Mouse (Mus musculus): ENCODE measurements around the gene Stxbp1. TPM values are rescaled to one million over a fixed set of nuclear protein-coding genes. Genes with fewer than 3 reads are reported as not detected.

The Stxbp1 gene
- polyA plus RNA-seq, 1 experiment from 2014 or later, result 22.3 TPM

DNA sequence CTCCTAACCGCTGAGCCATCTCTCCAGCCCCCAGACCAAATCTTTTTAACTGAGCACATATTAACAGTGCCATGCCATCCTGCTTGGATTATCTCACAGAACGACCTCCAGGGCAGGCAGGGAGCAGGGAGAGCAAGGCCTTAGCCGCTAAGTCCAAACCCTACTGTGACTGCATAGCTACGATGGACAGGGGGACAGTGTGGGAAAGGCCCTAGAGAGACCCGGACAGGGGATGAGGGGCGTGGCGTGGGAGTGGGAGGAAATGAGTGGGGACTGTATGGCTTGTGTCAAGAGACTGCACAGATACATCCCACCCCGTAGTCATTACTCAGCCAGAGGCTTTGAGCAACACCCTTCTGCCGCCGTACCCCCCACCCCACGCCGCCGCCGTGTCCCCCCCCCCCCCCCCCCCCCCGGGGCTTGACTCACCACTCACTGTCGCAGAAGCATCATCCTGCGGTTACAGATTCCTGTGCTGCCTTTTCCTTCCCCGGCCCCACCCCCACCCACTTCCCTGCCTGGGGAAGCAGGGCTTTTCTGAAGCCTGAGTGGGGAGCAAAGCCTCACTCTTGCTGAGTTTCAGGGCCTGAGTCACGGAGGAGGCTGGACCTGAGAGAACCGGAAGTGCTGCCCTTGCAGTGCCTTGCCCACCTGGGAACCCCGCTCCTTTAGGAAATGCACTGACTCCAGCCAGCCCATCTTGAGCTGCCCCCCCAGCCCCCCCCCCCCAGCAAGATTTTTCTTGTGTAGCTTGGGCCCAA lies 35.4 kb upstream of the Stxbp1 start:
- peaks cover 89% of the 10 kb centered on the region for H3K4me1 ChIP-seq
- ATAC-seq (ENCODE audit: insufficient number of reproducible peaks, low FRiP score, low TSS enrichment, low read depth), result peak; percentile 55
- peak overlapping the region; percentile 32 for H3K4me2 ChIP-seq (replicated peaks)
- no peaks in the 10 kb centered on the region for H3K27me3 ChIP-seq
- 23% methylated on average over 12 of the region's 21 CpGs for WGBS
- 0 out of 2 replicates have a peak, but pooled peaks cover 3% of the 10 kb centered on the region for H3K36me3 ChIP-seq
- peak overlapping the region; percentile 85 for H3K27ac ChIP-seq (replicated peaks)
- no peaks in the 10 kb centered on the region for H3K9me3 ChIP-seq (replicated peaks)
- H3K9ac ChIP-seq, result no peak overlapping the region
- no peak overlapping the region for H3K4me3 ChIP-seq (replicated peaks)

- Histone ChIP-seq H3K27ac (replicated peaks) (peak overlapping the region; percentile 85), H3K9ac (no peak overlapping the region), H3K36me3 (no peaks in the 10 kb centered on the region), H3K27me3 (no peaks in the 10 kb centered on the region), H3K4me2 (replicated peaks) (0 out of 2 replicates have a peak overlapping the region, but pooled peaks have one; percentile 5), H3K4me3 (replicated peaks) (no peak overlapping the region), H3K4me1 (peaks cover 88% of the 10 kb centered on the region), H3K9me3 (replicated peaks) (no peaks in the 10 kb centered on the region)
- no peak for ATAC-seq (ENCODE audit: insufficient number of reproducible peaks, low FRiP score, low TSS enrichment, low read depth)
- WGBS, result 28% methylated on average over 3 of the region's 3 CpGs
Observed at GRCm38 (mm10) chr2:32881723-32882122, 34.7 kb upstream of the Stxbp1 start.

DNA sequence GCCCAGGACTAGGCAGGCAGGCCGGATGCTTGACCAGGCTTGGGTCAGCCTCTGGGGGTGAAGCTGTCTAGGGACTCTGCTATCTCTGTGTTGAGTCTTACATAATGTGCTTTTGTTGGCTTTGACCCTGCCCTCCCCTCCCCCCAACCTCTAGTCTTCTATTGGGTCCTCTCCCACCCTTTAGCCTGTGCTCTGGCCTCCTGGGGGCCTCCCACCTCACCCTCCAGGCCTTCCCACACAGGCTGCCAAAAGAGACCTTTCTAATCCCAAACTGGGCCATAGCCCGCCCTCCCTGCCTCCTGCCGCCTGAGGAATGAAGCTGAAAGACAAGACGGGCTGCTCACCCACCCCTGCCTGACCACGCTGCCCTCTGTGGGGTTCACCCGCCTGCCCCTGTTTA lies 34.0 kb upstream of the Stxbp1 start:
- peak overlapping the region; percentile 5; the same call in 1 of the 2 replicates for H3K4me2 ChIP-seq (replicated peaks)
- no peak overlapping the region for H3K9ac ChIP-seq
- H3K4me1 ChIP-seq, result peaks cover 84% of the 10 kb centered on the region
- no peaks in the 10 kb centered on the region for H3K9me3 ChIP-seq (replicated peaks)
- peak overlapping the region; percentile 85 for H3K27ac ChIP-seq (replicated peaks)
- H3K4me3 ChIP-seq (replicated peaks), result no peak overlapping the region
- no peak for ATAC-seq (ENCODE audit: insufficient number of reproducible peaks, low FRiP score, low TSS enrichment, low read depth)
- H3K36me3 ChIP-seq, result no peaks in the 10 kb centered on the region
- WGBS, result 43% methylated on average over 6 of the region's 6 CpGs
- no peaks in the 10 kb centered on the region for H3K27me3 ChIP-seq

- Histone ChIP-seq H3K36me3 (no peaks in the 10 kb centered on the region), H3K4me3 (replicated peaks) (no peak overlapping the region), H3K4me1 (peaks cover 83% of the 10 kb centered on the region), H3K27ac (replicated peaks) (0 out of 2 replicates have a peak overlapping the region, but pooled peaks have one; percentile 23), H3K4me2 (replicated peaks) (peak overlapping the region; percentile 74; the same call in 1 of the 2 replicates), H3K9ac (no peak overlapping the region), H3K9me3 (replicated peaks) (no peaks in the 10 kb centered on the region), H3K27me3 (no peaks in the 10 kb centered on the region)
- no peak for ATAC-seq (ENCODE audit: insufficient number of reproducible peaks, low FRiP score, low TSS enrichment, low read depth)
- 76% methylated on average over 5 of the region's 5 CpGs for WGBS
Observed at GRCm38 (mm10) chr2:32879593-32879992, 32.5 kb upstream of the Stxbp1 start.

- no peaks in the 10 kb centered on the region for H3K27me3 ChIP-seq
- 59% methylated on average over 3 of the region's 3 CpGs for WGBS
- H3K4me3 ChIP-seq (replicated peaks), result peak overlapping the region; percentile 80
- H3K4me2 ChIP-seq (replicated peaks), result peak overlapping the region; percentile 74
- peaks cover 83% of the 10 kb centered on the region for H3K4me1 ChIP-seq
- H3K9ac ChIP-seq, result 0 out of 2 replicates have a peak overlapping the region, but pooled peaks have one; percentile 1
- H3K36me3 ChIP-seq, result no peaks in the 10 kb centered on the region
- H3K9me3 ChIP-seq (replicated peaks), result no peaks in the 10 kb centered on the region
- ATAC-seq (ENCODE audit: insufficient number of reproducible peaks, low FRiP score, low TSS enrichment, low read depth), result no peak
- H3K27ac ChIP-seq (replicated peaks), result peak overlapping the region; percentile 87
Observed at GRCm38 (mm10) chr2:32878396-32878795, 31.4 kb upstream of the Stxbp1 start.

GRCm38 (mm10) chr2:32877761-32878393 lies 30.8 kb upstream of the Stxbp1 start:
- H3K4me2 ChIP-seq (replicated peaks), result peak overlapping the region; percentile 74
- H3K4me3 ChIP-seq (replicated peaks), result peak overlapping the region; percentile 80
- peak overlapping the region; percentile 87 for H3K27ac ChIP-seq (replicated peaks)
- peaks cover 79% of the 10 kb centered on the region for H3K4me1 ChIP-seq
- no peaks in the 10 kb centered on the region for H3K36me3 ChIP-seq
- no peaks in the 10 kb centered on the region for H3K27me3 ChIP-seq
- no peaks in the 10 kb centered on the region for H3K9me3 ChIP-seq (replicated peaks)
- H3K9ac ChIP-seq, result peak overlapping the region; percentile 86; the same call in 1 of the 2 replicates
- ATAC-seq (ENCODE audit: insufficient number of reproducible peaks, low FRiP score, low TSS enrichment, low read depth), result no peak
- WGBS, result 39% methylated on average over 6 of the region's 6 CpGs

DNA sequence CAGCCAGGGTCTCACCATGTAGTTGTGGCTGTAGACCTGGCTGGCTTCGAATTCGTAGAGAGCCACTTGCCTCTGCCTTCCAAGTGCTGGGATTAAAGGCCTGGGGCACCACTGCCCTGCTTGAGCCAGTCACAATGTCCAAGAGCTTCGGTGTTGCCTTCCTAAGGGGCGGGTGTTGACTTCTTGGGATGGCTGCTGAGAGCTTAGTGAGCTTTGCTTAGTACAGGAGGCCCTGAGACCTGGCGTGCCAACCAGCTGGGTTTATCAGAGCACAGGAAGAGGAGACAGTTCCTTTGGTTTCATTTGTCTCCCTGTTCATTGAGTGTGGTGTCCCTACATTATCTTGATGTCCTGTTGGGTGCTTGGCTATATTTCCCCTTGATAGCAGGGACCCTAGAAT lies 30.3 kb upstream of the Stxbp1 start:
- H3K9ac ChIP-seq, result peak overlapping the region; percentile 86
- peak overlapping the region; percentile 74 for H3K4me2 ChIP-seq (replicated peaks)
- no peaks in the 10 kb centered on the region for H3K36me3 ChIP-seq
- H3K4me3 ChIP-seq (replicated peaks), result peak overlapping the region; percentile 80
- H3K27ac ChIP-seq (replicated peaks), result peak overlapping the region; percentile 87
- 23% methylated on average over 5 of the region's 5 CpGs for WGBS
- no peaks in the 10 kb centered on the region for H3K27me3 ChIP-seq
- ATAC-seq (ENCODE audit: insufficient number of reproducible peaks, low FRiP score, low TSS enrichment, low read depth), result no peak
- H3K4me1 ChIP-seq, result peaks cover 74% of the 10 kb centered on the region
- no peaks in the 10 kb centered on the region for H3K9me3 ChIP-seq (replicated peaks)

GRCm38 (mm10) chr2:32876490-32877302 lies 29.7 kb upstream of the Stxbp1 start:
- no peaks in the 10 kb centered on the region for H3K27me3 ChIP-seq
- H3K36me3 ChIP-seq, result no peaks in the 10 kb centered on the region
- ATAC-seq (ENCODE audit: insufficient number of reproducible peaks, low FRiP score, low TSS enrichment, low read depth), result no peak
- peak overlapping the region; percentile 80 for H3K4me3 ChIP-seq (replicated peaks)
- H3K27ac ChIP-seq (replicated peaks), result peak overlapping the region; percentile 87
- peaks cover 68% of the 10 kb centered on the region for H3K4me1 ChIP-seq
- no peaks in the 10 kb centered on the region for H3K9me3 ChIP-seq (replicated peaks)
- 1% methylated on average over 20 of the region's 20 CpGs for WGBS
- peak overlapping the region; percentile 86 for H3K9ac ChIP-seq
- peak overlapping the region; percentile 74 for H3K4me2 ChIP-seq (replicated peaks)

DNA sequence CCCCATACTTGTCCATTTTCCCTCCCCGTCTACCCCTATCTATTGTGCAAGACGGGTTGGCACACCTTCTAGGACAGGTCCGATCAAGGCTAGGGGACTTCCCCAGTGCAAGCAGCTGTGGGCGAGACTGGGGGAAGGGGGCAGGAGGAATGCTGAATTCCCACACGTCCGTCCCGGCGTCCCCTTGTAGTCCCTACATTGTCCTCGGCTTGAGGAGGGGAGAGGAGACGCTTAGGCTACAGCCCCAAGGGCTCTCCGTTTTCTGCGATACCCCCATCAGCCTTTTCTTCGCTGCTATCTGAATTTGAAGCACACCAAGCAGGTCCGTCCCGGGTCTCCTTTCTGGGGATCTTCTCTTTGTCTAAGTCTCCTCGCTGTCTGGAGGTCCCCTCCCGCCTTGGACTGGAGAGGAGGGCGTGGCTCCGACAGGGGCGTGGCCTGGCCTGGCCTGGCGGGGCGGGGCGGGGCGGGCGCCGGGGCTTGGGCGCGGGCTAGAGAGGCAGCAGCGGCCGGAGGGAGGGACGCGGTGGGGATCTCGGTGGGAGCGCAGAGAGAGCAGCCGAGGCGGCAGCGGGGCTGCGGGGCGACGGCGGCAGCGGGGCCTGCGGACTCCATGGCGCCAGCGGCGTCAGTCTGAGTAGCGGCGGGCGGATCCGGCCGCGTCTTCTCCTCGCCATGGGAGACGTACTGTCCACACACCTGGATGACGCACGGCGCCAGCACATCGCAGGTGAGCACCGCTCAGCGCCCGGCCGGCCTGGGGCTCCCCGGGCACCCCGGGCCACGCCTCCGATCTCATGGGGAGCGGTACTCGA lies 28.8 kb upstream of the Stxbp1 start, which contains the start of gene Fam129b:
Gene Fam129b, plus strand, starts transcription at position 440 of the 815 bp plus-strand sequence.
- Histone ChIP-seq H3K9me3 (replicated peaks) (no peaks in the 10 kb centered on the region), H3K27ac (replicated peaks) (peak within 1 kb of the TSS; percentile 87), H3K4me1 (peaks cover 61% of the 10 kb centered on the region), H3K9ac (peak within 1 kb of the TSS; percentile 86), H3K36me3 (no peaks in the 10 kb centered on the region), H3K4me3 (replicated peaks) (peak within 1 kb of the TSS; percentile 80), H3K27me3 (no peaks in the 10 kb centered on the region), H3K4me2 (replicated peaks) (peak within 1 kb of the TSS; percentile 74)
- ATAC-seq (ENCODE audit: insufficient number of reproducible peaks, low FRiP score, low TSS enrichment, low read depth), result peak; percentile 91
- WGBS, result under 1% methylated on average over 59 of the region's 68 CpGs

GRCm38 (mm10) chr2:32874951-32875674 lies 28.1 kb upstream of the Stxbp1 start:
- H3K27me3 ChIP-seq, result no peaks in the 10 kb centered on the region
- H3K27ac ChIP-seq (replicated peaks), result peak overlapping the region; percentile 87
- H3K9ac ChIP-seq, result peak overlapping the region; percentile 86
- WGBS, result 6% methylated on average over 15 of the region's 15 CpGs
- peak; percentile 13; the same call in 1 of the 2 replicates for ATAC-seq (ENCODE audit: insufficient number of reproducible peaks, low FRiP score, low TSS enrichment, low read depth)
- peak overlapping the region; percentile 74 for H3K4me2 ChIP-seq (replicated peaks)
- H3K36me3 ChIP-seq, result no peaks in the 10 kb centered on the region
- H3K9me3 ChIP-seq (replicated peaks), result no peaks in the 10 kb centered on the region
- peaks cover 61% of the 10 kb centered on the region for H3K4me1 ChIP-seq
- peak overlapping the region; percentile 80 for H3K4me3 ChIP-seq (replicated peaks)

All from embryonic facial prominence, embryonic 15.5 days (tissue).